Mouse (Mus musculus) liver, postnatal 0 days (tissue): ENCODE measurements around the gene Cnppd1.

Experiments
- CTCF ChIP-seq: sonication (generic); IDR thresholded peaks from 2 replicates; pipeline ENCODE4 v1.5.1; 2016; ENCODE audit warnings: antibody characterized with exemption, low read depth
- EP300 ChIP-seq: IDR thresholded peaks from 2 replicates; pipeline ENCODE4 v1.6.1; 2016; ENCODE audit warnings: antibody characterized with exemption, low read depth, mild to moderate bottlenecking

DNA sequence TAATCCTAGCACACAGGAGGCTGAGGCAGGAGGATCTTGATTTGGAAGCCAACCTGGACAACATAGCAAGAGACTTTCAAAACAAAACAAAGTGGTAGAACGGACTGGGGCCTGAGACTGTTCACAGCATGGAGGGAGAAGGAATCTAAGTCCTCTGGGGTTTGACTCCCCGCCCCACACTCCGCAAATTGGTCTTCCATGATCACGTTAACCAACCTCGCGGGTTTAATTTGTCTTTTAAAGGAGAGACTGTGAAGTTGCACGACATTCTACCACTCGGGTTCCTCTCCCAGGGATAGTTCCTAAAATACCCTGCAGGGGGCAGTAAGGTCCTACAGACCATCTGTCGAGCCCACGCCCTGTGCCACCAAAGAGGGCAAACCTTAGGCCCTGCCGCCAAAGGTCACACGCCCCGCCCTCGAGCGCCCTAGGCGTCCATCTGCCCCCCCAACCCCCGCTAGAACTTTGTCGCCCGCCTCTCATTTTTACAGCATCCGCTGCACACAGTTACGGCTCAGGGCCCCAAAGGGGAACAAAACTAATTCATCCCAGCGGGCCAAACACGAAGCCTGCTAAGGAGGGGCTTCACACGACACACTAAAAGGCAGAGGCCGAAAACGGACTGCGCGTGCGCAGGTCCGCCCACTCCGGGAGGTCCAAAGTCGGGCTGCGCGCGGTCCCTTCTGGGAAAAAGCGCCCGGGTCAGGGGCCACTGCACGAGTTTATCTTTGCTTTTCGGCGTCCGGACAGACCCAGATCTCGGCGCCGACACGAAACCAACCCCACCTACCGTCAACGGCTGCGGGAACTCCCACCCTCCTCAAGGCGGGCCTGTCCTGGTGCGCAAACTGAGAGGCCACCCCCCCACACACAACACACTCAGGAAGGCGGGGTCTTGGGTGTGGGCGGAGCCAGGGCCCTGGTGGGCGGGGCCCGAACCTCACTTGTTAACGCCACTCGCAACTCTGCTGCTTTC, 17.9 kb downstream of the Cnppd1 start, which contains the start of gene Nhej1:
- peak; percentile 96 for TF ChIP-seq CTCF
- peak; percentile 73 for TF ChIP-seq EP300
